Mouse (Mus musculus): ENCODE data around the gene D930020B18Rik. TPM values are rescaled to one million over a fixed set of nuclear protein-coding genes. Genes with fewer than 3 reads are reported as not detected.
A peak's percentile ranks its signal among the peaks of the same experiment; 100 is the strongest.

Gene D930020B18Rik
- polyA plus RNA-seq, 1 experiment = not detected

GRCm38 (mm10) chr10:121634159-121634558 is 7.2 kb upstream of the D930020B18Rik start:
- TF ChIP-seq POLR2A (IDR thresholded peaks at IDR 0.05; ENCODE audit: borderline replicate concordance, low read depth, low read length) = no peak
- TF ChIP-seq CTCF (IDR thresholded peaks at IDR 0.05; ENCODE audit: low read depth, low read length) = no peak
- Histone ChIP-seq H3K27ac (ENCODE audit: insufficient read depth, low read depth, low read length) (no peak overlapping the region), H3K4me3 (ENCODE audit: insufficient read depth, low read length) (no peak overlapping the region), H3K4me1 (ENCODE audit: control insufficient read depth, insufficient read depth, low read length) (peaks cover 26% of the 10 kb centered on the region)

- Histone ChIP-seq H3K4me1 (ENCODE audit: control insufficient read depth, insufficient read depth, low read length) (peaks cover 13% of the 10 kb centered on the region), H3K27ac (ENCODE audit: insufficient read depth, low read depth, low read length) (no peak overlapping the region), H3K4me3 (ENCODE audit: insufficient read depth, low read length) (no peak overlapping the region)
- no peak for TF ChIP-seq CTCF (IDR thresholded peaks at IDR 0.05; ENCODE audit: low read depth, low read length)
- TF ChIP-seq POLR2A (IDR thresholded peaks at IDR 0.05; ENCODE audit: borderline replicate concordance, low read depth, low read length) = no peak
Measured at GRCm38 (mm10) chr10:121636276-121636675, 5.1 kb upstream of the D930020B18Rik start.

- TF ChIP-seq CTCF (IDR thresholded peaks at IDR 0.05; ENCODE audit: low read depth, low read length) (no peak), POLR2A (IDR thresholded peaks at IDR 0.05; ENCODE audit: borderline replicate concordance, low read depth, low read length) (no peak)
- Histone ChIP-seq H3K4me3 (ENCODE audit: insufficient read depth, low read length) (no peak overlapping the region), H3K4me1 (ENCODE audit: control insufficient read depth, insufficient read depth, low read length) (peaks cover 10% of the 10 kb centered on the region), H3K27ac (ENCODE audit: insufficient read depth, low read depth, low read length) (no peak overlapping the region)
Measured at GRCm38 (mm10) chr10:121639573-121639972, 1.8 kb upstream of the D930020B18Rik start.

GRCm38 (mm10) chr10:121640150-121640930 is 1.0 kb upstream of the D930020B18Rik start:
- no peak for TF ChIP-seq POLR2A (IDR thresholded peaks at IDR 0.05; ENCODE audit: borderline replicate concordance, low read depth, low read length)
- TF ChIP-seq CTCF (IDR thresholded peaks at IDR 0.05; ENCODE audit: low read depth, low read length) = no peak
- Histone ChIP-seq H3K4me3 (ENCODE audit: insufficient read depth, low read length) (no peak overlapping the region), H3K27ac (ENCODE audit: insufficient read depth, low read depth, low read length) (no peak overlapping the region), H3K4me1 (ENCODE audit: control insufficient read depth, insufficient read depth, low read length) (peaks cover 10% of the 10 kb centered on the region)

DNA sequence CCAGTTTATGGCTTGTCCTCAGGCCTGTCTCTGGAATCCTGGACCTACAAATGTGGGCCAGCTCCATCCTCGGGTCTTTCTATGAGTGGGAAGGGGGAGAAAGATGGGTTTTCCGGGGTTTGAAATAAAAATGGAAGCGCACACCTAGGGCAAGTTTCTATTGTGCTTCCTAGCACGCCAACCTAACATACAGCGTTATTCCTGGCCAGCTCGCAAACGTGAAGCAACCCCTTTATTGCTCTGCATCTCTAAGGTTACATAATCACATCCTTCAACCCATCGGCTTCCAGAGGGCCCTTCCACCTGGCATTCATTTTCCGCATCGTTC is 480 bp upstream of the D930020B18Rik start:
- Histone ChIP-seq H3K27ac (ENCODE audit: insufficient read depth, low read depth, low read length) (no peak overlapping the region), H3K4me1 (ENCODE audit: control insufficient read depth, insufficient read depth, low read length) (peaks cover 10% of the 10 kb centered on the region), H3K4me3 (ENCODE audit: insufficient read depth, low read length) (peak overlapping the region; percentile 55)
- TF ChIP-seq POLR2A (IDR thresholded peaks at IDR 0.05; ENCODE audit: borderline replicate concordance, low read depth, low read length) (no peak), CTCF (IDR thresholded peaks at IDR 0.05; ENCODE audit: low read depth, low read length) (no peak)

DNA sequence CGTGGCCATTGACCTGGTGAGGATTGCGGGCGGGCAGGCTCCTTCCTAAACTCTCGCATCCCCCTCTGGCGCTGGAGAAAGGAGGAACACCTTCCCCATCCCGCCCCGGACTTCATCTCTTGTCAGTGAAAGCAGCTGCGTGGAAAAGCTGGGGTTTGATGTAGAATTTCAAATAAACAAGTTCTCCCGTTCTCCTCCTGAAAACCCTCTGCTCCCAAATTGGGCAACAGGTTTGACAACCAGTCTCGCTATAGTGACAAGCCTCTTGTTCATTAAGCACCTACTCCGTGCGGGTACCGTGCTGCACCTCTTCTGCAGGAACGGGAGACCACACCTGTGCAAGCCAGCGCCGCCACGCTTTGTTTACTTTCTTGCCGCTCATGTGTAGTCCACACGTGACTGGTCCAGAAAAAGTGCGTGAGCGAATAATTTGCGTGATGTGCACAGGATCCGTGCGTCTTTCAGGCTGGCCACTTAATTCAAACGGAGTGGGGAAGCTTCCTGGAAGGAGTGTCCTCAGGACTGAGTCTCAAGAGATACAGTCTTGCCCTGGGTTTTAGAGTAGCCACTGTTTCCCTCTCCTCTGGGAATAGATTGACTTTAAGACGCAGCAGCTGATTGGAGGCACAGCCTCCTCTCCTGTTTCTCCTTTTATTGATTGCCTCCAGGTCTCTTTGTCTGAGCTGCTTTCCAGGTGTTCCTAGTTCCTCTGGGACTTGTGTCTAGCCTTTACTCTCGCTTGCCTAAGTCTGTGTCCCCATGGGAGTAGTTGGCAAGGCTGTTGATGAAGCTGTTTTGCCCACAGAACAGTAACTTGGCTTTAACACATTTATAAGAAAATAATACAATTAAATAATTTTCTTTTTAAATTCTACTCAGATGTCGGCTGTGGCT is 913 bp downstream of the D930020B18Rik start:
- Histone ChIP-seq H3K4me1 (ENCODE audit: control insufficient read depth, insufficient read depth, low read length) (peaks cover 5% of the 10 kb centered on the region), H3K4me3 (ENCODE audit: insufficient read depth, low read length) (peak overlapping the region; percentile 55), H3K27ac (ENCODE audit: insufficient read depth, low read depth, low read length) (no peak overlapping the region)
- no peak for TF ChIP-seq CTCF (IDR thresholded peaks at IDR 0.05; ENCODE audit: low read depth, low read length)
- TF ChIP-seq POLR2A (IDR thresholded peaks at IDR 0.05; ENCODE audit: borderline replicate concordance, low read depth, low read length) = no peak

- Histone ChIP-seq H3K27ac (ENCODE audit: insufficient read depth, low read depth, low read length) (no peak overlapping the region), H3K4me1 (ENCODE audit: control insufficient read depth, insufficient read depth, low read length) (no peaks in the 10 kb centered on the region), H3K4me3 (ENCODE audit: insufficient read depth, low read length) (no peak overlapping the region)
- TF ChIP-seq CTCF (IDR thresholded peaks at IDR 0.05; ENCODE audit: low read depth, low read length) (no peak), POLR2A (IDR thresholded peaks at IDR 0.05; ENCODE audit: borderline replicate concordance, low read depth, low read length) (no peak)
Measured at GRCm38 (mm10) chr10:121646294-121646693, 4.9 kb downstream of the D930020B18Rik start.

GRCm38 (mm10) chr10:121653079-121653478 is 11.7 kb downstream of the D930020B18Rik start:
- Histone ChIP-seq H3K27ac (ENCODE audit: insufficient read depth, low read depth, low read length) (no peak overlapping the region), H3K4me1 (ENCODE audit: control insufficient read depth, insufficient read depth, low read length) (no peaks in the 10 kb centered on the region), H3K4me3 (ENCODE audit: insufficient read depth, low read length) (no peak overlapping the region)
- TF ChIP-seq CTCF (IDR thresholded peaks at IDR 0.05; ENCODE audit: low read depth, low read length) = no peak
- TF ChIP-seq POLR2A (IDR thresholded peaks at IDR 0.05; ENCODE audit: borderline replicate concordance, low read depth, low read length) = no peak

DNA sequence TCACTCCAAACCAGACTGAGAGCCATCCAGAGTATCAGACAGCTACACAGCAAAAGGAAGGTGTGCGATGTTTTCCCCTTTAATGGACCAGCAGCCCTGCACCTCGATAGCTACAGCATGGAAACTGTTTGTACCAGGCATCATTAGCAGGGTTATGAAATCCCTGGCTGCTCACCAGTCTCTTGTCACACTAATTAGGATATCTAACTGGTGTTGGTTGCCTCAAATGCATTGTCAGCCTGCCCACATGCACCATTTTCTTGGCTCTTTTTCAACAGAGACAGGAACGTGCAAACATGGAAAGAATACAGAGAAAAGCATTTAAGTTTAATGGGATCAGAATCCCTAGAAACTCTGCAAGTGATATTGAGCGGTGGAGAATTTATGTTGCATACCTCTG is 14.5 kb downstream of the D930020B18Rik start:
- Histone ChIP-seq H3K4me1 (ENCODE audit: control insufficient read depth, insufficient read depth, low read length) (no peaks in the 10 kb centered on the region), H3K4me3 (ENCODE audit: insufficient read depth, low read length) (no peak overlapping the region), H3K27ac (ENCODE audit: insufficient read depth, low read depth, low read length) (no peak overlapping the region)
- TF ChIP-seq CTCF (IDR thresholded peaks at IDR 0.05; ENCODE audit: low read depth, low read length) = no peak
- TF ChIP-seq POLR2A (IDR thresholded peaks at IDR 0.05; ENCODE audit: borderline replicate concordance, low read depth, low read length) = no peak

DNA sequence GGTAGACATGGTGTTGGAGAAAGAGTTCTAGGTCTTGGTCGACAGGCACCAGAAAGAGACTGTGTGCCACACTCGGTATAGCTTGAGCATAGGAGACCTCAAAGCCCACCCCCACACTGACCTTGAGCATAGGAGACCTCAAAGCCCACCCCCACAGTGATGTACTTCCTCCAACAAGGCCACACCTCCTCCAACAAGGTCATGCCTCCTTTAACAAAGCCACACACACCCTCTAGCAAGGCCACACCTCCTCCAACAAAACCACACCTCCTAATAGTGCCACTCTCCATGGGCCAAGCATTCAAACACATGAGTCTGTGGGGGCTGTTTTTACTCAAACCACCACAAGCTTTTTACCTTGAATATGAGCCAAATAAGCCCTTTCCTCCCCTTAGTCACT is 21.3 kb downstream of the D930020B18Rik start:
- no peak overlapping the region for H3K27ac ChIP-seq (ENCODE audit: insufficient read depth, low read depth, low read length)
- TF ChIP-seq CTCF (IDR thresholded peaks at IDR 0.05; ENCODE audit: low read depth, low read length) = no peak
- TF ChIP-seq POLR2A (IDR thresholded peaks at IDR 0.05; ENCODE audit: borderline replicate concordance, low read depth, low read length) = no peak
- H3K4me1 ChIP-seq (ENCODE audit: control insufficient read depth, insufficient read depth, low read length) = no peaks in the 10 kb centered on the region
- no peak overlapping the region for H3K4me3 ChIP-seq (ENCODE audit: insufficient read depth, low read length)

All from bone marrow macrophage, adult 2 months (primary cell).